Mouse (Mus musculus): ENCODE data around the gene Gm12216. TPM values are rescaled to one million over a fixed set of nuclear protein-coding genes. Genes with fewer than 3 reads are reported as not detected.

The Gm12216 gene
- total and polyA plus RNA-seq, 2 experiments: 2.7 to 3.2 TPM

GRCm38 (mm10) chr11:53785311-53785936, 73.6 kb downstream of the Gm12216 start:
- H3K79me2 ChIP-seq (ENCODE audit: control insufficient read depth, insufficient read depth, low read length): no peaks in the 10 kb centered on the region
- peak overlapping the region; percentile 33 for H3K27ac ChIP-seq (replicated peaks; ENCODE audit: insufficient read depth, low read depth, low read length)
- no peaks in the 10 kb centered on the region for H3K36me3 ChIP-seq (ENCODE audit: control insufficient read depth, insufficient read depth, low read length)
- peaks cover 28% of the 10 kb centered on the region for H3K4me1 ChIP-seq (ENCODE audit: control insufficient read depth, insufficient read depth, low read length)
- no peaks in the 10 kb centered on the region for H3K27me3 ChIP-seq (ENCODE audit: control insufficient read depth, insufficient read depth, low read length)
- no peak for DNase-seq (ENCODE audit: extremely low read depth, low read depth, low spot score)
- WGBS: 74% methylated on average over 3 of the region's 3 CpGs
- no peak overlapping the region for H3K4me3 ChIP-seq (ENCODE audit: insufficient read depth, low read depth, low read length)
- no peak overlapping the region for H3K9ac ChIP-seq (ENCODE audit: low read depth, low read length)
- TF ChIP-seq POLR2A (IDR thresholded peaks at IDR 0.05; ENCODE audit: extremely low read depth, insufficient read depth, low read length) (no peak), CTCF (IDR thresholded peaks at IDR 0.05; ENCODE audit: low read depth, low read length) (no peak)

- H3K27ac ChIP-seq (replicated peaks; ENCODE audit: insufficient read depth, low read depth, low read length): peak overlapping the region; percentile 43; the same call in 1 of the 2 replicates
- no peak overlapping the region for H3K9ac ChIP-seq (ENCODE audit: low read depth, low read length)
- 74% methylated on average over 9 of the region's 9 CpGs for WGBS
- no peak overlapping the region for H3K4me3 ChIP-seq (ENCODE audit: insufficient read depth, low read depth, low read length)
- H3K4me1 ChIP-seq (ENCODE audit: control insufficient read depth, insufficient read depth, low read length): peaks cover 22% of the 10 kb centered on the region
- DNase-seq (ENCODE audit: extremely low read depth, low read depth, low spot score): no peak
- TF ChIP-seq POLR2A (IDR thresholded peaks at IDR 0.05; ENCODE audit: extremely low read depth, insufficient read depth, low read length): no peak
- no peak for TF ChIP-seq CTCF (IDR thresholded peaks at IDR 0.05; ENCODE audit: low read depth, low read length)
- no peaks in the 10 kb centered on the region for H3K79me2 ChIP-seq (ENCODE audit: control insufficient read depth, insufficient read depth, low read length)
- H3K36me3 ChIP-seq (ENCODE audit: control insufficient read depth, insufficient read depth, low read length): no peaks in the 10 kb centered on the region; the same call in 1 of the 2 replicates
- no peaks in the 10 kb centered on the region for H3K27me3 ChIP-seq (ENCODE audit: control insufficient read depth, insufficient read depth, low read length)
These were observed 75.8 kb downstream of the Gm12216 start for GRCm38 (mm10) chr11:53783288-53783687.

GRCm38 (mm10) chr11:53781964-53782363, 77.1 kb downstream of the Gm12216 start:
- Histone ChIP-seq H3K36me3 (ENCODE audit: control insufficient read depth, insufficient read depth, low read length) (peaks cover 4% of the 10 kb centered on the region), H3K9ac (ENCODE audit: low read depth, low read length) (no peak overlapping the region), H3K79me2 (ENCODE audit: control insufficient read depth, insufficient read depth, low read length) (no peaks in the 10 kb centered on the region), H3K4me1 (ENCODE audit: control insufficient read depth, insufficient read depth, low read length) (peaks cover 24% of the 10 kb centered on the region), H3K27ac (replicated peaks; ENCODE audit: insufficient read depth, low read depth, low read length) (peak overlapping the region; percentile 66), H3K27me3 (ENCODE audit: control insufficient read depth, insufficient read depth, low read length) (no peaks in the 10 kb centered on the region), H3K4me3 (ENCODE audit: insufficient read depth, low read depth, low read length) (no peak overlapping the region)
- DNase-seq (ENCODE audit: extremely low read depth, low read depth, low spot score): no peak
- WGBS: 78% methylated on average over 7 of the region's 7 CpGs
- TF ChIP-seq CTCF (IDR thresholded peaks at IDR 0.05; ENCODE audit: low read depth, low read length) (no peak), POLR2A (IDR thresholded peaks at IDR 0.05; ENCODE audit: extremely low read depth, insufficient read depth, low read length) (no peak)

- Histone ChIP-seq H3K4me3 (ENCODE audit: insufficient read depth, low read depth, low read length) (no peak overlapping the region), H3K9ac (ENCODE audit: low read depth, low read length) (no peak overlapping the region), H3K4me1 (ENCODE audit: control insufficient read depth, insufficient read depth, low read length) (peaks cover 20% of the 10 kb centered on the region), H3K36me3 (ENCODE audit: control insufficient read depth, insufficient read depth, low read length) (peaks cover 11% of the 10 kb centered on the region), H3K27ac (replicated peaks; ENCODE audit: insufficient read depth, low read depth, low read length) (peak overlapping the region; percentile 66), H3K79me2 (ENCODE audit: control insufficient read depth, insufficient read depth, low read length) (no peaks in the 10 kb centered on the region), H3K27me3 (ENCODE audit: control insufficient read depth, insufficient read depth, low read length) (no peaks in the 10 kb centered on the region)
- TF ChIP-seq POLR2A (IDR thresholded peaks at IDR 0.05; ENCODE audit: extremely low read depth, insufficient read depth, low read length) (no peak), CTCF (IDR thresholded peaks at IDR 0.05; ENCODE audit: low read depth, low read length) (no peak)
- 67% methylated on average over 4 of the region's 4 CpGs for WGBS
- DNase-seq (ENCODE audit: extremely low read depth, low read depth, low spot score): peak; percentile 89
These were observed 77.8 kb downstream of the Gm12216 start for GRCm38 (mm10) chr11:53781201-53781775.

- Histone ChIP-seq H3K27ac (replicated peaks; ENCODE audit: insufficient read depth, low read depth, low read length) (peak overlapping the region; percentile 30), H3K79me2 (ENCODE audit: control insufficient read depth, insufficient read depth, low read length) (no peaks in the 10 kb centered on the region), H3K27me3 (ENCODE audit: control insufficient read depth, insufficient read depth, low read length) (no peaks in the 10 kb centered on the region), H3K9ac (ENCODE audit: low read depth, low read length) (no peak overlapping the region), H3K4me1 (ENCODE audit: control insufficient read depth, insufficient read depth, low read length) (peaks cover 17% of the 10 kb centered on the region), H3K36me3 (ENCODE audit: control insufficient read depth, insufficient read depth, low read length) (peaks cover 17% of the 10 kb centered on the region), H3K4me3 (ENCODE audit: insufficient read depth, low read depth, low read length) (no peak overlapping the region)
- 47% methylated on average over 3 of the region's 3 CpGs for WGBS
- TF ChIP-seq CTCF (IDR thresholded peaks at IDR 0.05; ENCODE audit: low read depth, low read length) (no peak), POLR2A (IDR thresholded peaks at IDR 0.05; ENCODE audit: extremely low read depth, insufficient read depth, low read length) (no peak)
- DNase-seq (ENCODE audit: extremely low read depth, low read depth, low spot score): no peak
These were observed 78.8 kb downstream of the Gm12216 start for GRCm38 (mm10) chr11:53780262-53780661.

- Histone ChIP-seq H3K79me2 (ENCODE audit: control insufficient read depth, insufficient read depth, low read length) (no peaks in the 10 kb centered on the region), H3K36me3 (ENCODE audit: control insufficient read depth, insufficient read depth, low read length) (peaks cover 17% of the 10 kb centered on the region), H3K4me3 (ENCODE audit: insufficient read depth, low read depth, low read length) (no peak overlapping the region), H3K4me1 (ENCODE audit: control insufficient read depth, insufficient read depth, low read length) (peaks cover 17% of the 10 kb centered on the region), H3K9ac (ENCODE audit: low read depth, low read length) (no peak overlapping the region), H3K27me3 (ENCODE audit: control insufficient read depth, insufficient read depth, low read length) (no peaks in the 10 kb centered on the region), H3K27ac (replicated peaks; ENCODE audit: insufficient read depth, low read depth, low read length) (peak overlapping the region; percentile 30)
- WGBS: 21% methylated on average over 2 of the region's 2 CpGs
- no peak for TF ChIP-seq CTCF (IDR thresholded peaks at IDR 0.05; ENCODE audit: low read depth, low read length)
- no peak for TF ChIP-seq POLR2A (IDR thresholded peaks at IDR 0.05; ENCODE audit: extremely low read depth, insufficient read depth, low read length)
- DNase-seq (ENCODE audit: extremely low read depth, low read depth, low spot score): peak; percentile 66
These were observed 79.2 kb downstream of the Gm12216 start for GRCm38 (mm10) chr11:53779808-53780207.

All from liver, adult 2 months (tissue).